Mouse (Mus musculus): Measurements from ENCODE around the gene Tcf12. TPM values are rescaled to one million over a fixed set of nuclear protein-coding genes. Genes with fewer than 3 reads are reported as not detected.

Gene Tcf12
- polyA plus RNA-seq, 1 experiment from 2014 or later = 8.3 TPM

- no peak for DNase-seq
- no peaks in the 10 kb centered on the region for H3K36me3 ChIP-seq (replicated peaks; ENCODE audit: insufficient read depth, low read length)
- no peak for ATAC-seq
- no peaks in the 10 kb centered on the region for H3K4me1 ChIP-seq (ENCODE audit: insufficient read depth)
- no peak overlapping the region for H3K4me3 ChIP-seq (ENCODE audit: low read depth, low read length)
- H3K27me3 ChIP-seq (ENCODE audit: insufficient read depth, low read length) = no peaks in the 10 kb centered on the region
- H3K9me3 ChIP-seq (ENCODE audit: low read length) = no peaks in the 10 kb centered on the region
- WGBS (ENCODE audit: insufficient replicate concordance) = 52% methylated on average over 4 of the region's 4 CpGs
- H3K4me2 ChIP-seq (ENCODE audit: low read depth, low read length) = no peak overlapping the region
- TF ChIP-seq CTCF (IDR thresholded peaks at IDR 0.05; ENCODE audit: low read depth) (no peak), EP300 (IDR thresholded peaks at IDR 0.05; ENCODE audit: low read depth) (no peak)
- H3K9ac ChIP-seq (replicated peaks) = no peak overlapping the region
- H3K27ac ChIP-seq (ENCODE audit: low read depth) = no peak overlapping the region
Observed at GRCm38 (mm10) chr9:71807801-71808200, 303.9 kb downstream of the Tcf12 start.

GRCm38 (mm10) chr9:71806422-71806805, 305.3 kb downstream of the Tcf12 start:
- Histone ChIP-seq H3K4me1 (ENCODE audit: insufficient read depth) (no peaks in the 10 kb centered on the region), H3K9ac (replicated peaks) (no peak overlapping the region), H3K27me3 (ENCODE audit: insufficient read depth, low read length) (no peaks in the 10 kb centered on the region), H3K4me2 (ENCODE audit: low read depth, low read length) (no peak overlapping the region), H3K27ac (ENCODE audit: low read depth) (no peak overlapping the region), H3K4me3 (ENCODE audit: low read depth, low read length) (no peak overlapping the region), H3K9me3 (ENCODE audit: low read length) (no peaks in the 10 kb centered on the region), H3K36me3 (replicated peaks; ENCODE audit: insufficient read depth, low read length) (no peaks in the 10 kb centered on the region)
- TF ChIP-seq EP300 (IDR thresholded peaks at IDR 0.05; ENCODE audit: low read depth) = no peak
- peak; percentile 93 for TF ChIP-seq CTCF (IDR thresholded peaks at IDR 0.05; ENCODE audit: low read depth)
- ATAC-seq (peak; percentile 27; the same call in 1 of the 2 replicates), DNase-seq (peak; percentile 77)
- WGBS (ENCODE audit: insufficient replicate concordance) = 6% methylated on average over 2 of the region's 2 CpGs

- TF ChIP-seq EP300 (IDR thresholded peaks at IDR 0.05; ENCODE audit: low read depth) = no peak
- no peak overlapping the region for H3K9ac ChIP-seq (replicated peaks)
Observed at GRCm38 (mm10) chr9:71805646-71806421, 305.8 kb downstream of the Tcf12 start.

GRCm38 (mm10) chr9:71804116-71804515, 307.6 kb downstream of the Tcf12 start:
- Histone ChIP-seq H3K4me1 (ENCODE audit: insufficient read depth) (no peaks in the 10 kb centered on the region), H3K4me3 (ENCODE audit: low read depth, low read length) (no peak overlapping the region), H3K36me3 (replicated peaks; ENCODE audit: insufficient read depth, low read length) (no peaks in the 10 kb centered on the region), H3K27me3 (ENCODE audit: insufficient read depth, low read length) (no peaks in the 10 kb centered on the region), H3K9ac (replicated peaks) (no peak overlapping the region), H3K27ac (ENCODE audit: low read depth) (no peak overlapping the region), H3K9me3 (ENCODE audit: low read length) (no peaks in the 10 kb centered on the region), H3K4me2 (ENCODE audit: low read depth, low read length) (no peak overlapping the region)
- no peak for ATAC-seq
- TF ChIP-seq CTCF (IDR thresholded peaks at IDR 0.05; ENCODE audit: low read depth) (no peak), EP300 (IDR thresholded peaks at IDR 0.05; ENCODE audit: low read depth) (no peak)
- no peak for DNase-seq
- 54% methylated on average over 6 of the region's 6 CpGs for WGBS (ENCODE audit: insufficient replicate concordance)

More at GRCm38 (mm10) chr9:71805646-71806421, 305.8 kb downstream of the Tcf12 start:
- Histone ChIP-seq H3K4me1 (ENCODE audit: insufficient read depth) (no peaks in the 10 kb centered on the region), H3K27ac (ENCODE audit: low read depth) (no peak overlapping the region), H3K9me3 (ENCODE audit: low read length) (no peaks in the 10 kb centered on the region), H3K27me3 (ENCODE audit: insufficient read depth, low read length) (no peaks in the 10 kb centered on the region), H3K4me3 (ENCODE audit: low read depth, low read length) (no peak overlapping the region), H3K36me3 (replicated peaks; ENCODE audit: insufficient read depth, low read length) (no peaks in the 10 kb centered on the region), H3K4me2 (ENCODE audit: low read depth, low read length) (no peak overlapping the region)
- no peak for ATAC-seq
- DNase-seq = no peak
- WGBS (ENCODE audit: insufficient replicate concordance) = 54% methylated on average over 6 of the region's 6 CpGs

- H3K4me1 ChIP-seq (ENCODE audit: insufficient read depth) = no peaks in the 10 kb centered on the region
- TF ChIP-seq CTCF (IDR thresholded peaks at IDR 0.05; ENCODE audit: low read depth) (no peak), EP300 (IDR thresholded peaks at IDR 0.05; ENCODE audit: low read depth) (no peak)
- DNase-seq = no peak
- 71% methylated on average over 7 of the region's 7 CpGs for WGBS (ENCODE audit: insufficient replicate concordance)
- no peak overlapping the region for H3K4me3 ChIP-seq (ENCODE audit: low read depth, low read length)
- no peaks in the 10 kb centered on the region for H3K27me3 ChIP-seq (ENCODE audit: insufficient read depth, low read length)
- H3K27ac ChIP-seq (ENCODE audit: low read depth) = no peak overlapping the region
- H3K36me3 ChIP-seq (replicated peaks; ENCODE audit: insufficient read depth, low read length) = no peaks in the 10 kb centered on the region
- no peak overlapping the region for H3K4me2 ChIP-seq (ENCODE audit: low read depth, low read length)
- no peak for ATAC-seq
- no peak overlapping the region for H3K9ac ChIP-seq (replicated peaks)
- H3K9me3 ChIP-seq (ENCODE audit: low read length) = no peaks in the 10 kb centered on the region
Observed at GRCm38 (mm10) chr9:71803281-71803680, 308.4 kb downstream of the Tcf12 start.

GRCm38 (mm10) chr9:71799598-71799997, 312.1 kb downstream of the Tcf12 start:
- Histone ChIP-seq H3K36me3 (replicated peaks; ENCODE audit: insufficient read depth, low read length) (no peaks in the 10 kb centered on the region), H3K4me3 (ENCODE audit: low read depth, low read length) (no peak overlapping the region), H3K4me1 (ENCODE audit: insufficient read depth) (no peaks in the 10 kb centered on the region), H3K9ac (replicated peaks) (no peak overlapping the region), H3K27me3 (ENCODE audit: insufficient read depth, low read length) (no peaks in the 10 kb centered on the region), H3K27ac (ENCODE audit: low read depth) (no peak overlapping the region), H3K9me3 (ENCODE audit: low read length) (no peaks in the 10 kb centered on the region), H3K4me2 (ENCODE audit: low read depth, low read length) (no peak overlapping the region)
- DNase-seq = no peak
- ATAC-seq = no peak
- TF ChIP-seq CTCF (IDR thresholded peaks at IDR 0.05; ENCODE audit: low read depth) = no peak
- no peak for TF ChIP-seq EP300 (IDR thresholded peaks at IDR 0.05; ENCODE audit: low read depth)
- 72% methylated on average over 5 of the region's 5 CpGs for WGBS (ENCODE audit: insufficient replicate concordance)
